Mouse (Mus musculus) kidney, adult 2 months (tissue): ENCODE data around the gene Dock4.

Experiments
- CTCF ChIP-seq: fragments of 200-500 bp; conservative IDR thresholded peaks from 2 replicates; pipeline ENCODE4 v1.5.1; 2011; ENCODE audit warnings: low read depth, mild to moderate bottlenecking, control low read depth, low read length, moderate library complexity, mixed read lengths; ENCODE audit not compliant: insufficient read depth, insufficient read length
- POLR2A ChIP-seq: fragments of 200-500 bp; IDR thresholded peaks from one replicate; pipeline ENCODE4 v1.6.1; 2011; ENCODE audit warnings: low read depth, low read length, control low read depth

DNA sequence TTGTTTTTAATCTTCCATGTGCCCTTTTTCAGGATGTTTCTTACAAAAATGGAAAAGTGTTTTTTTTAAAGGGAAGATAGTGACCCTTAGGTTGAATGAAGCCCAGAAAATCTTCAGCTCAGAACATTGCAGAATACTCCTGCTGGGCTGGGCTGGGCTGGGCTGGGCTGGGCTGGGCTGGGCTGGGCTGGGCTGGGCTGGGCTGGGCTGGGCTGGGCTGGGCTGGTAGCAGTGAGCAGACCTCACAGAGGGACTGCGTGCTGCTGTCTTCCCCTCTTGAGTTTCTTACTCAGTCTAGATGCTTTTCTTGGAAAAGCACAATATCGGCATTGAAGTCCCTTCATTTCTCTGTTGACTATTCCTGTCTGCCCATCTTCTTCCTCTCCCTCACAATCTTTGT lies 350.0 kb downstream of the Dock4 start:
- no peak for TF ChIP-seq POLR2A
- TF ChIP-seq CTCF: no peak
